Mouse (Mus musculus) frontal cortex, postnatal 10 days (tissue): ENCODE results near the gene Sctr.
A peak's percentile ranks its signal among the peaks of the same experiment; 100 is the strongest.

ENCODE experiments used
- DNase-seq, 2 experiments: peaks; one replicate each; pipeline ENCODE4 v3.0.0; 2022; ENCODE audit warnings: low spot score in 2 of 2, mixed read lengths in 1 of 2

The Sctr gene

DNA sequence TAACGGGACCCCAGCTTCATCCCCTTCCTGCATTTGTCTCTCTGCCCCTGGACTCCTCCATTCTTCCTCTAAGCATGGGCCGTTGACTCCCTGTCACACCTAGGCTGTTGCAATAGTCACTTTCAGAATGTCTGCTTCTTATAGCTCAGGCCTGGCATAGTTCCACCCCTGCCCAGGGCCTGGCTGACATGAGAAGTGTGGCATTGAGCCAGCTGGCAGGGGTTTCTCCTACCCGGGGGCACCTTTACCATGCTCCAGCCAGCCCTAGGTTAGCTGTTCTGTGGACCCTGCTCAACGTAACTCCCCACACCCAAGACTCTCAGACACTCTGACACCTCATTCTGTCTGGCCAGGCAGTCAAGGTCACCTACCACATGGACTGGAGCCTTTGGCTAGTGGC lies 21.0 kb downstream of the Sctr start:
- DNase-seq: no peak

DNA sequence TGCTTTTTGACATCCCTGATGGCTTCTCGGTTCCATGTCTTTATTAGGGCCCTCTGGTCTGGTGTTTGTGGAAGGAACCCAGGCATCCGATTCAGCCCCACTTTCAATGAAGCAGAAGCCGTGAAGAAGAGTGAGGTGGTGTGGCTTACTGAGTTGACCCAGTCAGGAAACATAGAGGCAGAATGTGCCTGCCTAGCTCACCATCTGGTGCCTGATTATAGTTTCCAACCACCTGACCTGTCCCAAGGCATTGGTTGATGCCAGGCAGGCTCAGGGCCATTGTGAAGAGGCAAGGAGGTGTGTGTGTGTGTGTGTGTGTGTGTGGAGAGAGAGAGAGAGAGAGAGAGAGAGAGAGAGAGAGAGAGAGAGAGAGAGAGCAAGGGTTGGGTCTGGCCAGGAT lies 23.8 kb downstream of the Sctr start:
- DNase-seq: no peak

DNA sequence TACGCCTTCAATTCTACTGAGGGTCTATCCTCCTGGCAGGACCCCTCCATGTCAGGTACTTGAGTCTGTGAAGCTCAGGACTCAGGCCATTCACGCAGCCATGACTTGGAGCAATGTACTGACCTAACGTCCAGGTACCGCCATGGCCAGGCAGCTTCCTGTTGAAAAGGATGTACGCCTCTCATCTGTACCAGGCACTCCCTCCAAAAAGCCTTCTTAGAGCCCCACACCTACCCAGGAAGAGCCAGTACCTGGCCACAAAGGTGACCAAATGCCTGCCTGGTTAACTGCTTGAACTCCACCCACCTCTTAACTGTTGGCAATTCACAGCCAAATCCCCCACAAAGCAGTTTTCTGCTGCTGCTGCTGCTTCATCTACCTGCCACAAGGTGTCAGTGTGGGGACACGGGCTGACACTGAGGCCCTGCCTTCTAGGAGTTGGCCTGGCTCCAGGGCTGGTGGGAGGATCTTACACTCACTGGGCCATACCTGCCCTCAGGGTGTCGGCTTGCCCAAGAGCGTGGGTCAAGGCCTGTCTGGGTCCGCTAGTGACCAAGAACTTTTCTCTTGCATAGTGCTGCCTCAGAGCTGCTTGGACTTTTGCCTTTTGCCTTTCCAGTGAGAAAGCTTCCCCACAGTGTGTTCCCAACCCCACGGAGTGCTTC lies 26.2 kb downstream of the Sctr start:
- peak; percentile 59 to 72 for DNase-seq

- DNase-seq: no peak
Measured at GRCm38 (mm10) chr1:120033469-120033854, 26.8 kb downstream of the Sctr start.

- DNase-seq: no peak
Measured at GRCm38 (mm10) chr1:120034793-120035192, 28.1 kb downstream of the Sctr start.

GRCm38 (mm10) chr1:120035456-120036034 lies 28.9 kb downstream of the Sctr start:
- no peak for DNase-seq

DNA sequence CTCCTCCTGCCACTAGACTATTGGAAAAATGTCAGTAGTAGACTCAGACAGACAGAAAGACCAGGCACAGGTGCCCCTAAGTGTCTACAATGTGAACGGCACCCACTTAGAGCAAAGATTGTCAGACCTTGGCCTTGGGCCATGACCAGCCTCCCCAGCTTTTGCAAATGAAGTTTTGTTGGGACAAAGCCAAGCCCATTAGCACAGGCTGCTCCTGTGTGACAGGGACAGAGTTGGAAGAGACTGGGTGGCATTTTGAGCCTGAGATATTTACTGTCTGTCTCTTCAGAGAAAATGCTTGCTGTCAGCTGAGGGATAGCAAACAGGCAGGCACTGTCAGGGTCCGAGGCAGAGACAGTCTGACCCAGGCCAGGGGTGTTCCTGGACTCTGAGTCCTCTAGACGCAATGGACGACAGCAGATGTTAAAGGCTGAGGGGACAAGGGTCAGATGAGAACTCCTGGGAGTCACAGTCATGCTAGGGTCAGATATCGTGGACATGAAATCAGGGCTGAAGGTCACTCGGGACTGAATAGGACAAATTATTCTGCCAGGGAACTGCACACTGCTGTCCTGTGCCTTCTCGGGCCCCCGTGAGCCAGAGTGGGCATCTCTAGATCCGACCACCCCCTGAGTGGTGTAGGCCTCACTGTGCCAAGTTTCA lies 30.5 kb downstream of the Sctr start:
- DNase-seq: no peak

DNA sequence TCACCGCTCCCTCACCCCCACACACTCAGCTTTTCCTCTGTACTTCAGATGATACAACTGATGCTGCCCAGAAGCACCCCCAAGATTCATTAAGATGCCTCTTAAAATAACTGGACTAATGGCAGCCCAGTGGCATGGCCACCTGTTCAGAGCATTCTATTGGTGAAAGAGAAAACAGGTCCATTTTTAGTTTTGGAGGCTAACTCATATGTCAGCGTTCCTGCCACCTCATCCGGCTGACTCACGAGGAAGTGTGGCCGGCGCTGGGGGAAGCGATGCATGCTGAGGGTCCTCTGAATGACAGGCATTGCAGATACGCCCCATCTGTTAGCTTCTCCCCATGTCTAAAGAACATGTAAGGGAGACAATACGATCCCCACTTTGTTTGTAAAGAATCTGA lies 31.9 kb downstream of the Sctr start:
- DNase-seq: no peak

DNA sequence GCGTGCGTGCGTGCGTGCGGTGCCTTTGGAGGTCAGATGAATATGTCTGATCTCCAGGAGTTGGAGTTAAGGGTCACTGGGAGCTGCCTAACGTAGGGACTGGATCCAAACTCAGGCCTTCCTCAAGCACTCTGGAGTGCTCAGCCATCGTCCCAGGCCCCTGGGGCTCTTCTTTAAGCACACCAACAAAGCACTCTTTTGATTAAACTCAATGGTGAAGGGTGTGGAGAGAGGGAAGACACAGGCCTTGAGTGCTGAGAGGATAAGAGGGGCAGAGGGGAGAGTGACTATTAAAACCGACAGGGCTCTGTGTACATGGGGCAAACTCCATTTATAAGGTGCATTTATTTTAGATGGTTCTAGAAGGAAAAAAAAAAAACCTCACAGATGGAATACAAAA lies 35.7 kb downstream of the Sctr start:
- no peak for DNase-seq

DNA sequence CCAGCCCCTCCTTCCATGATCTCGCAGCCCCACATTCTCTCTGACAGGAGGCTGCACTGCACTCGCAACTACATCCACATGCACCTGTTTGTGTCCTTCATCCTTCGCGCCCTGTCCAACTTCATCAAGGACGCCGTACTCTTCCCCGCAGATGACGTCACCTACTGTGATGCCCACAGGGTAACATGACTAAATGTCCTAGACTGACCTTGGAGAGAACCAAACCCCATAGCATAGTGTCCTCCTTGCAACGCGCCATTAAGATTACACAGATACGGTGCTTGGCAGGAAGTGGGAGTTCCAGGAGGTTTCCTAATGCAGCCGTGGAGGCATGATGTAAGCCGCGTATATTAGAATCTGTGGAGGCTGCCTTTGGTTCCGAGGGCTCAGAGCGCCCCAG lies 37.9 kb downstream of the Sctr start:
- no peak for DNase-seq

DNA sequence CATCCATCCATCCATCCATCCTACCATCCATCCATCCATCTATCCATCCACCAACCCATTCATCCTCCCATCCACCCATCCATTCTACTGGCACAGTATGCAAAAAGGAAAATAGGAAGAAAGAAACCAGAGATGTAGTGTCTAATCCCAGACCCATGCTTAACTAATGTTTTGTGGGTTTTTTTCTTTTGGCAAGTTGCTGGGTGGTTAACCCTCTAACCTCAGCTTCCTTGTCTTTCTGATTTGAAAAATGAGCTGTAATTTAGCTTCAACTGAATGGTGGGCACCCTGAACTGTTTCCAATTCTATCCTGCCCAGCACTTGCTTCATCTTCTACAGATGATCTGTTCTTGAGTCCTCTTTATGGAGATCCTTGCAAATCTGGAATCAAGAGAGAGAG lies 40.6 kb downstream of the Sctr start:
- DNase-seq: no peak

DNA sequence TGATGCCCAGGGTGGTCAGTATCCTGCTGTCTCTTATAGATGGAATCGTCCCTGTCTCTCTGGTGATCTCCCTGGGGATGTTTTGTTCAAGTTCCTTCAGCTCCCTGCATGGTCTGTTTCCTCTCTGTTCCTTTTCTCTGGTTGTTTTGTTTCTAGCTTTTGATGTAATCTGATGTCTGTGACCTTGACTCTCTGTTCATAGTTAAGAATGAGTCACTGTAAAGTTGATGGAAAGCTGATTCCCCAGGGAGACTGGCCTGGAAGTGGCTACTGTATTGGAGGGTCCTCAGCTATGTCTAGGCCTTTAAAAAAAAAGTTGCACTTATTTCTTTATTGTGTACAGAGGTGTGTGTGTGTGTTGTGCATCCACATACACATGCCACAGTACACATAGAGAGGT lies 44.4 kb downstream of the Sctr start:
- DNase-seq: no peak

DNA sequence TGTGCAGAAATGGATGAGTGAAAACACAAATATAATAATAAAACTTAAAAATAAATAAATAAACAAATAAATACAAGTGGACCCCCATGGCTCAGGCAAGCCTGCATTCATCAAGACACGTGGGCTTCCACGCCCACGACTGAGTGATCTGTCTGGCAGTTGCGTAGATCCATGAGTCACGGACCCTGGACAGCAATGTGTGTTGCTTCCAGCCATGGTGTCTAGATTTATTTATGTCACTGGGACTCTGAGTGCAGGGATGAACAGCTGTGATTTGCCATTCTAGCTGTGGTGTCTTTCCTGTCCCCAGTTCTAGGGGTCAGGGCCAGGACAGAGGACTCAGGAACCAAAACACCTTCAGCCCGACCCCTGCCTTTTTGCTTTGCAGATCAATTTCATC lies 48.3 kb downstream of the Sctr start:
- no peak for DNase-seq

DNA sequence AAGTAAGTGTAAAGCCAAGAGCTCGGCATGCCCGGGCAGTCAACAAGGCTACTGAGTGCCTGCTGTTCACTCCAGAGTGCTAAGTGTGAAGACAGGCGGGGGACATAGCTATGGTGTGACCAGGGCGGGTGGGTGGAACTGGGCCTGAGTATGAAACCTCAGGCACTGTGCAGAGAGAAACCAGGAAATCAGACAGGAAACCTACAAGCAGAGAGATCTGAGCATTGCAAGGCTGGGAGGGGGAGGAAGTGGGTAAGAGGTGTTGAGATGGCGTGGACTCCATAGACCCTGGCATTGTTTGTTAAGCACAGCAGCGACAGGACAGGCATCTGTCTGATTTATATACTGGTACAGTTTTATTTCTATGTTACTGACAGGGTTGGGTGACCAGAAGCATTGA lies 48.8 kb downstream of the Sctr start:
- DNase-seq: no peak

DNA sequence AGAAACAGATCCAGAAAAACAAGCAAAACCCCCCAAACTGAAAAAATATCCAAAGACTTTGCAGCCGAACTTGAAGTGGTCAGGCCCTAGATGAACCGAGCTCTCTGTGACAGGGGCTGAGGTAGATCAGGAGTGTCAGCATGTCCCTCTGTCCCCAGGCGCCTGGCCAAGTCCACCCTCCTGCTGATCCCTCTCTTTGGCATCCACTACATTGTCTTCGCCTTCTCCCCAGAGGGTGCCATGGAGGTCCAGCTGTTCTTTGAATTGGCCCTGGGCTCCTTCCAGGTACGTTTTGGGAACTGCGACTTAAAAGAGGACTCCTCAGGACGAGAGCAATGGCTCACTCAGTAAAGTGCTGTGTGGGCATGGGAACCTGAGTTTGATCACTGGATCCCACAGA lies 49.5 kb downstream of the Sctr start:
- DNase-seq: no peak

GRCm38 (mm10) chr1:120057044-120057443 lies 50.4 kb downstream of the Sctr start:
- no peak for DNase-seq

DNA sequence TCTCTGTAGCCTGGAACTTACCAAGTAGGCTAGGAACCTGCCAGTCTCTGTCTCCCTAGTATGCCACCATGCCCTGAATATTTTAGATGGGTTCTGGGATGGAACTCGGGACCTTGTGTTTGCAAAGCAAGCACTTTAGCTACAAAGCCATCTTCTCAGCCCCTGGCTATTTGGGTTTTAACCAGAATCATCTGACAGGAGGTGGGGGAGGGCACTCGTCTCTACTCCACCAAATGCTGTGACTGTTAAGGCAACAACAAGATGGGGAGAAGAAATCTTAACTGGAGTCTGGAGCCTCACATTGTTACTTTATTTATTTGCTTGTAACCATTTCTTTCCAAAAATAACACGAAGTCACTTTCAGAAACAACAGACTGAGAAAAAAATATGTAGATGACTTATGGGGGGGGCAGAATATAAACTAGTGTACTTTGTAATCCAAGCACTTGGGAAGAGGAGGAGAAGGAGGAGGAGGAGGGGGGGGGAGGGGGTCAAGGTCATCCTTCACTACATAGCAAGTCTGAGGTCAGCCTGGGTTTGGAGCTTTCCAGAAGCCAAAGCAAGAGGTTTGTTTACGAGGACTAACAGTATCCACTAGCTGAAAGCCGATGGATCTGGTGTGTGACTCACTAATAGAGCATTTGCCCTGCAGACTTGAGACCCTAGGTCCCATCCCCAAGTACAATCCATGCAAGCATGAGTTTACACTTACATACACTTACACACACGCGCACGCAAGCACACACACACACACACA lies 51.2 kb downstream of the Sctr start:
- DNase-seq: no peak

DNA sequence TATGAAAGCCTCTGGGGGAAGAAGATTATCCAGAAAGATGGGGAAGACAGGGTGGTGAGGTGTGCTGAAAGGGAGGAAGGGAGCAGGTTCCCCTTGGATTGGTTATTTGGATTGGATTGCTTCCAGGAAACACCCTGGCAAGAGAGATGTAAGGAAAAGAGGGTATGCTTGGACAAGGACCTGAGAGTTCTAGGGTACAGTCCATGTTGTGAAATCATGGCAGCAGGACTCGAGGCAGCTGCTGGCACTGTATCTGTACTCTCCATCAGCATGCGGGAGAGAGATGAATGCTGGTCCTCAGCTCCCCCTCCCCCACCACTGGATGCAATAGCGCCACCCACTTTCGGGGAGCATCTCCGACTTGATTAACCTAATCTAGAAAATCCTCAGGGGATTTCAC lies 54.0 kb downstream of the Sctr start:
- no peak for DNase-seq

DNA sequence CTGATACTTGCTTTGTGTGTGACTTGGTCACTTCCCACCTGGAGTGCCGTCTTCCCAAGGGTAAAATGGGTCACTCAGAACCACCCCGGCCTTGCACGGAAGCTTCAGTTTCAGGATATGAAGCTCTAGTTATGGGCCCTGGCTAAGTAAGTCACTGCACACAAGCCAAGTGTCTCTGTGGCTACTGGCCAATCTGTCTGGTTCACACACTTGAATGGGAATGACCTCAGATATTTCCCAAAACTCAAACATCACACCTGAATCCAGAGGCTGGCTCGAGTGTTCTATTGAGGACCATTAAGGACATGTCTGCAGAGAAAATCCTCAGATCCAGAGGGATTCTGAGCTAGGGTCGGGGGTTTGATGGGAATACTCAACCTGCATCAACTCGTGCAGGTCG lies 55.5 kb downstream of the Sctr start:
- no peak for DNase-seq

DNA sequence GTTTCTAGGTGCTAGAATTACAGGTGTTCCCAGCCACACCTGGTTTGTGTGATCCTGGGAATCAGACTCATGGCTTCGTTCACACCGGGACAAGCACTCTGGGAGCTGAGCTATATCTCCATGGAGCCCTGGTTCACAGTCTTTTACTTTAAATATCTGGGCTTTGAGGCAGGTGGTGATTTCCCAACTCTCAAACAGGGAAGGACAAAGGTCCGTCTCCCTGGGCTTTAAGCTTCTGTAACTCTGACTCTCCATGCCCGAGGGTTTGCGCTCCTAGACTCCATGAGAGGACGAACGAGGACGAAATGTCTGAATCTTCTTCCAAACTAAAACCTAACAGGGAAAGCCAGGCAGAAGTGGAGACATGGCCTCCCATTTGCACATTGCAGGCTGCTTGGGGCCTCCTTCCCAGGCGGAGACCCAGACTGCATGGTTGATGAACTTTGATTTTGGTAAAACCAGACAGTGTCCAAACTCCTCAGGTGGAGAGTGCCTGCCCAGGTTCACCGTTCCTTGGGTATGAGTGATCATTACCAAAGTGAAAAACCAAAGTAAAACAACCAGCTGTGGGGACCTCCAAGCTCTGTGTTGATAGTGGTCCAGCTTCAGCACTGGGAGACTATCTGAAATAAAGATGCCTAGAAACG lies 57.5 kb downstream of the Sctr start:
- no peak for DNase-seq

DNA sequence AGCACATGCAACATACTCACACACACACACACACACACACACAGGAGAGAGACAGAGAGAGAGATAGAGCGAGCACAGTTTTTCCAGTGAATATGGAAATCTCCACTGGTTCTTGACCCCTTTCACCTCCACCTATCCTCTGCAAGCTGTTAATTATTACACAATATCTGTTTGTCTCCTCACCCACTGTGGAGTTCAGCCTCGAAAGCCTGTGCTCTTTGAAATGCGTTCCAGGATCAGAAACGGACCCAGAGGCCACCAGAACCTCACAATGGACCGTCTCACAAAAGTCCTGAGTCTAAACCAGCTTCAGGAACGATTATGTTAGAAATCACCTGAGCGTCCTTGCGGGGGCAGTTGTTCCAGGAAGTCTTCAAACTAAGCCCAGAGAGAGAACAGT lies 59.5 kb downstream of the Sctr start:
- DNase-seq: no peak

- DNase-seq: no peak
Measured at GRCm38 (mm10) chr1:120066625-120067024, 59.9 kb downstream of the Sctr start.
